Mouse (Mus musculus): ENCODE data around the gene Nr6a1.

DNA sequence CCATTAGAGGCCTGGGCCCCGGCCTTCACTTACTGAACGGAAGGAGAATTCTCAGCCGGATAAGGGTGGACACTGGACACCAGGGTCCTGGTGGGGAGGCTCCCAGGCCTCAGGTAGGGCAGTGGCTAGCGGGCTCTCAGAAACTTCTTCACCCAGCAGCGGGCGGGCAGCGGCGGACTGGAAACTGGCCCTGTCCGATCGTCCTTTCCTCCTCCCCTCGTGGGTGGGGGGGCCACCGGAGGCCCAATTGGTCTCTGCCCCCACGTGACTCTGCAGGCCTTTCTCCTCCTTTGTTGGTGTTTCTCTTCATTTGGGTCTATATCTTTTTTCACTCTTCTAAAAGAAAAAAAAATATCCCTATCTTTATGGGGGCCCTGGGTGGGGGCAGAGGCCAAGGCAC lies 213.2 kb downstream of the Nr6a1 start, which contains the start of gene Nr5a1:
- no peak for TF ChIP-seq POLR2A (IDR thresholded peaks at IDR 0.05; ENCODE audit: extremely low read depth, insufficient read depth, low read length)
- no peak for TF ChIP-seq CTCF (IDR thresholded peaks at IDR 0.05; ENCODE audit: extremely low read depth, insufficient read depth, low read length)
